Mouse (Mus musculus): ENCODE measurements at regions not wholly inside any gene's neighbourhood (a gene's known extent, or its start where the extent isn't known, plus 50 kb on each side); places are given as distances from the start of the nearest gene placed in this dataset.
A peak's percentile ranks its signal among the peaks of the same experiment; 100 is the strongest.

GRCm38 (mm10) chr11:25421486-25421885 lies 789.1 kb downstream of the 5730522E02Rik start:
- DNase-seq (ENCODE audit: low spot score) = no peak

GRCm38 (mm10) chr11:25410403-25411090 lies 800.0 kb downstream of the 5730522E02Rik start:
- no peak overlapping the region for H3K4me3 ChIP-seq
- no peaks in the 10 kb centered on the region for H3K36me3 ChIP-seq
- no peak for DNase-seq (ENCODE audit: low spot score)
- peaks cover 5% of the 10 kb centered on the region; the same call in 1 of the 2 replicates for H3K4me1 ChIP-seq (replicated peaks)
- no peaks in the 10 kb centered on the region for H3K27me3 ChIP-seq (ENCODE audit: insufficient read depth, poor library complexity, severe bottlenecking)
- 87% methylated on average over 4 of the region's 4 CpGs for WGBS
- H3K27ac ChIP-seq = no peak overlapping the region
- no peaks in the 10 kb centered on the region for H3K9me3 ChIP-seq

More at GRCm38 (mm10) chr11:25421486-25421885, 789.1 kb downstream of the 5730522E02Rik start:
- no peak overlapping the region for H3K4me3 ChIP-seq
- H3K27ac ChIP-seq = no peak overlapping the region
- H3K36me3 ChIP-seq = no peaks in the 10 kb centered on the region
- H3K4me1 ChIP-seq (replicated peaks) = no peaks in the 10 kb centered on the region
- H3K9me3 ChIP-seq = no peaks in the 10 kb centered on the region
- H3K27me3 ChIP-seq (ENCODE audit: insufficient read depth, poor library complexity, severe bottlenecking) = no peaks in the 10 kb centered on the region

DNA sequence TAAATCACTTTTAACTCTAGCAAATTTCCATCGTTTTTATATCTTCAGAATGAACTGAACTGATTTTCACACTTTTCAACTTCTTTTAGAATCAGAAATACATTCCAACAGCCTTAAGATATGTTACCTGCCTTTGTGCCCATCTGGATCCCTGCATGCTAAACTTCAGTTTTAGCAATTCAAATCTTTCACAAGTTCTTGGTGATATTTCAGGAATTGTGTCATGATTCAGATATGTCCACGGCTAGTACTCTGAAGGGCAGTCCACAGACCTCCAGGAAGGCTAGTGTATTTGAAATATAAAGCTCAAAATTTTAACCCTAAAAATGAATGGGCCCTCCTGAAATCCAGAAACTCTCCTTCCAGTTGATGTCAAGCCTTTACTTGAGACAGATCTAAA lies 818.9 kb downstream of the 5730522E02Rik start:
- Histone ChIP-seq H3K36me3 (no peaks in the 10 kb centered on the region), H3K4me3 (no peak overlapping the region), H3K27ac (no peak overlapping the region), H3K9me3 (no peaks in the 10 kb centered on the region), H3K4me1 (replicated peaks) (no peaks in the 10 kb centered on the region), H3K27me3 (ENCODE audit: insufficient read depth, poor library complexity, severe bottlenecking) (no peaks in the 10 kb centered on the region)
- 75% methylated on average over 2 of the region's 2 CpGs for WGBS
- no peak for DNase-seq (ENCODE audit: low spot score)

GRCm38 (mm10) chr11:25367111-25367510 lies 843.5 kb downstream of the 5730522E02Rik start:
- H3K4me1 ChIP-seq (replicated peaks) = peaks cover 42% of the 10 kb centered on the region
- no peak for DNase-seq (ENCODE audit: low spot score)
- H3K27me3 ChIP-seq (ENCODE audit: insufficient read depth, poor library complexity, severe bottlenecking) = no peaks in the 10 kb centered on the region
- no peaks in the 10 kb centered on the region for H3K36me3 ChIP-seq
- H3K27ac ChIP-seq = no peak overlapping the region
- no peak overlapping the region for H3K4me3 ChIP-seq
- no peaks in the 10 kb centered on the region for H3K9me3 ChIP-seq
- 71% methylated on average over 2 of the region's 2 CpGs for WGBS

DNA sequence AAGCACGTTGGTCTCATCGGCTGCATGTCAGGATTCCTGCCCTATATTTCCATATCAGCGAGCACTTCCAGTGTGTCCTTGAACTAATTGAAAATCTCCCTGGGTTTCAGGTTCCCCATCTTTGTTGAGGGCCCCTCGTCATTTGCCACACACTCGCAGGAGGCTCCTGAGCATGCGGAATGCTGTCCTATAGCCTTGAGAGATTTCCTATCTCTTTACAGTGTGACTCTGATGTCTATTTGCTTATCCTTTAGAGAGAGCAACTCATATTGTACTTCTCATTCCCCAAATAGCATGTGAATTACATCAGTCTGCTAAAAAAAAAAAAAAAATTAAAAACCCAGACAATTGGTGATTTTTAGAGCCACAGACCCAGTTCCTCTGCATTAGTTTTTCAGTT lies 845.1 kb downstream of the 5730522E02Rik start:
- Histone ChIP-seq H3K4me3 (no peak overlapping the region), H3K36me3 (no peaks in the 10 kb centered on the region), H3K27ac (0 out of 2 replicates have a peak overlapping the region, but pooled peaks have one; percentile 3), H3K27me3 (ENCODE audit: insufficient read depth, poor library complexity, severe bottlenecking) (no peaks in the 10 kb centered on the region), H3K9me3 (no peaks in the 10 kb centered on the region), H3K4me1 (replicated peaks) (peaks cover 42% of the 10 kb centered on the region)
- DNase-seq (ENCODE audit: low spot score) = no peak
- WGBS = 48% methylated on average over 6 of the region's 6 CpGs

GRCm38 (mm10) chr11:25359723-25360122 lies 850.8 kb downstream of the 5730522E02Rik start:
- no peak overlapping the region for H3K27ac ChIP-seq
- H3K27me3 ChIP-seq (ENCODE audit: insufficient read depth, poor library complexity, severe bottlenecking) = no peaks in the 10 kb centered on the region
- DNase-seq (ENCODE audit: low spot score) = no peak
- no peak overlapping the region for H3K4me3 ChIP-seq
- 83% methylated on average over 1 of the region's 1 CpGs for WGBS
- H3K4me1 ChIP-seq (replicated peaks) = peaks cover 44% of the 10 kb centered on the region
- no peaks in the 10 kb centered on the region for H3K9me3 ChIP-seq
- no peaks in the 10 kb centered on the region for H3K36me3 ChIP-seq

GRCm38 (mm10) chr11:25357717-25358411 lies 852.7 kb downstream of the 5730522E02Rik start:
- Histone ChIP-seq H3K27ac (peak overlapping the region; percentile 91), H3K4me1 (replicated peaks) (peaks cover 31% of the 10 kb centered on the region), H3K9me3 (no peaks in the 10 kb centered on the region), H3K36me3 (no peaks in the 10 kb centered on the region), H3K4me3 (peak overlapping the region; percentile 41), H3K27me3 (ENCODE audit: insufficient read depth, poor library complexity, severe bottlenecking) (no peaks in the 10 kb centered on the region)
- DNase-seq (ENCODE audit: low spot score) = peak; percentile 34
- 24% methylated on average over 10 of the region's 10 CpGs for WGBS

DNA sequence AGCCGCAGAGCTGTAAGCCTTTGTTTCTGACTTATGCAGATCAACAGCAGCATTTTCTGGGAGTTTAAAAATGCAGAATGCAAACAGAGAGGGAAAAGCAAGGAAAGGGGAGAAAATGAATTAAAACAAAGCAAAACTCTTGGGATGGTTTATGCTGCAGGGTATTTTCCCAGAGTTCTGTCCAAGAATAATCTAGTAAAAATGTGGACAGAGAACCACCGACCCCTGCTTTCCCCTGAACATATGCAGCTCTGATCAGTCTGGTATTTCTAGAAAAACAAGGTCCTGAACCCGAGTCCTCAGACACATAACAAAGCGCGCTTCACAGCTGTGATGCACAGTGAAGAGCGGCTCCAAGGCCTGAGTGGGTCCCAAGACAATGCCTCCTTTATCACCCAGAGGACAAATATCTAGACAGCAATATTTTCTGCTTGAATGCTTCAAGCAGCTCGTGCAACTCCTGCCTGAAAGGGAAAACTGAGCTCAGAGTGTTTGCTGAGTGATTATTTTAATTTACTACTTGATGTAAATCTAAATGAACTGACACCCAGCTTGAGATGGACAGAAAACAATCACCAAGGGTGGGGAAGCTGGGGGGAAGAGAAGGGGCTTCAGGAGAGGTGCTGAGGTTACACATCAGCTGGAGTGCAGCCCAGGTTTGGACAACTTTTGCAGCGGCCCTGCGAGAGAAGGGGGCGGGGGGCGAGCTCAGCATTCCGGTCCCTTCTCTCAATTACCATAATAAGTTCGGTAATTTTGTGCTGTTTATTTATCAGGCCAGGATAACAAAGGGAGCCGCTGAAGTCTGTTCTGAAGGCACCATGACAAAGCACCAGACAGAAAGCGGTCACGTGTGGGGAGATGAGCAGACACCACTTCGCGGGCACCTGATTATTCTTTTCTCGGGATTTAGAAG lies 853.6 kb downstream of the 5730522E02Rik start:
- Histone ChIP-seq H3K4me1 (replicated peaks) (peaks cover 31% of the 10 kb centered on the region), H3K36me3 (no peaks in the 10 kb centered on the region), H3K4me3 (peak overlapping the region; percentile 41), H3K27ac (peak overlapping the region; percentile 91), H3K9me3 (no peaks in the 10 kb centered on the region), H3K27me3 (ENCODE audit: insufficient read depth, poor library complexity, severe bottlenecking) (no peaks in the 10 kb centered on the region)
- DNase-seq (ENCODE audit: low spot score) = peak; percentile 79
- WGBS = 5% methylated on average over 19 of the region's 19 CpGs

DNA sequence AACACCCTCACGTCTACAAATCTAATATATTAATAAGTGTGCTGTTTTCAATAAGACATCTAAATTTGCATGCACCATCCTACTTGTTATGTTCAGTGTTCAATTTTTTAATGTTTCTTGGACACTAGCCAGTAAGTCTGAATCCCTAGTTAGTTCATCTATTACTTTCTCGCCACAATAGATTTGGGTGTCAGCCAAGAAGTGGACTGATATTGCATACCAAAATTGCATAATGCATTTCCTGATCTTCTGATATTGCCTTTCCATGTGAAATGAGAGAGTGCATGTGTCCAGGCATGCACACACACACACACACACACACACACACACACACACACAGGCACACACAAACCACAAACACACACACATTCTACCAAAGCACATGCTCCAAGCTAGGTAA lies 874.9 kb downstream of the 5730522E02Rik start:
- DNase-seq (ENCODE audit: low spot score) = no peak
- WGBS = 91% methylated on average over 2 of the region's 2 CpGs
- no peaks in the 10 kb centered on the region for H3K36me3 ChIP-seq

DNA sequence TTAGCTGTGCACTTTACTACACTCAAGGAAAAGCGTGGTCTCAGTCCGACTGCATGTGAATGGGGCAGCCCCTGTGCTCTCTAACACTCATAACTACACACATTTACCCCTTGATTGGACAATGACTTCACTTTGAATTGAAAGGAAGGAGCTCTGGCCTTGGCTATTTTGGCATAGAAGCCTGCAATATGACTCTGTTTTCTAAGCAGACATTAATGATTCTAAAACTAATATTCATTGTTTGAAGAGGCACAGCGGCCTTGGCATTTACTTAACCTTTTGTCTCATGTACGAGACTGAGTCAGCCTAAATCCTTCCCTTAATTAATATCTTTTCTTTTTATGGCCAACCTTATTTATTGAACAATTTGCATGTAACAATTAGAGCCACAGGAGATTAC lies 879.9 kb downstream of the 5730522E02Rik start:
- DNase-seq (ENCODE audit: low spot score) = no peak
- no peaks in the 10 kb centered on the region for H3K27me3 ChIP-seq (ENCODE audit: insufficient read depth, poor library complexity, severe bottlenecking)
- H3K9me3 ChIP-seq = no peaks in the 10 kb centered on the region
- no peaks in the 10 kb centered on the region for H3K36me3 ChIP-seq
- H3K27ac ChIP-seq = no peak overlapping the region
- H3K4me1 ChIP-seq (replicated peaks) = no peaks in the 10 kb centered on the region
- H3K4me3 ChIP-seq = no peak overlapping the region
- WGBS = 87% methylated on average over 4 of the region's 4 CpGs

More for the DNA sequence above, 874.9 kb downstream of the 5730522E02Rik start:
- no peak overlapping the region for H3K4me3 ChIP-seq
- no peaks in the 10 kb centered on the region for H3K4me1 ChIP-seq (replicated peaks)
- no peaks in the 10 kb centered on the region for H3K27me3 ChIP-seq (ENCODE audit: insufficient read depth, poor library complexity, severe bottlenecking)
- H3K27ac ChIP-seq = no peak overlapping the region
- H3K9me3 ChIP-seq = no peaks in the 10 kb centered on the region

DNA sequence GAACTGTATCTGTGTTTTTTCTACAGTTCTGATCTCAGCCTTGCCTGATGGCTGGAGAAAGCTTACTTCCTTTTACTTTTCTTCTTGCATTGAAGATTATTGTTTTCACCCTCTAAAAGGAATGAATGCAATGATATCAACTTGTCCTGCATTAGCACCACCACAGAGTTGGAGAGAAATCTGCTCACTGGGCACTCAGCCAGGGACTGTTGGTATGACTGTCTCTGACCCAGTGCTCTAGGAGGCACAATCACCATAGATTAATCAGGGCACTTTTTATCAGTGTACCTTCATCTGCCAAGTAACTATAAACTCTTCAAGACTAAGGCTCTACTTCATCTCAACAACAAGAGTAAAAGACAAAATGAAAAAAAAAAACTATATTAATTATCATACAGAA lies 888.1 kb downstream of the 5730522E02Rik start:
- Histone ChIP-seq H3K27me3 (ENCODE audit: insufficient read depth, poor library complexity, severe bottlenecking) (no peaks in the 10 kb centered on the region), H3K4me1 (replicated peaks) (no peaks in the 10 kb centered on the region), H3K9me3 (no peaks in the 10 kb centered on the region), H3K4me3 (no peak overlapping the region), H3K27ac (no peak overlapping the region), H3K36me3 (no peaks in the 10 kb centered on the region)
- no peak for DNase-seq (ENCODE audit: low spot score)

DNA sequence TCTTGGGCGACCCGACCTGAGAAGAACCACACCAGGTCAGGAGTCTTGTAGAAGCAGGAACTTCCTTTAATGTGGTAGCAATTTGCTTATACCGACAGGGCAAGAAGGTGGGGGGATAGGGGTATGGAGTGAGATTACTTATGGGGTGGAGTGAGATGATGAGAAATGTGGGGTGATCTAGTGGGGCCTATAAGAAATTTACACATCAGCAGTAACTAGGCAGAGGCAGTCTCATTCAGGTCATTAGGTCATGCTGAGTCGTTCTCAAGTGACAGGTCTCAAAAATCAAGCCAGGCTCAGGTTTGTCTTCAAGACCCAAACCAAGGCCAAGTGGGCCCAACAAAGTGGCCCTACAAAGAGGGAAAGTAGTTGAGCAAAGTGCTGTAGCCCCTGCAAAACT lies 889.1 kb downstream of the 5730522E02Rik start:
- Histone ChIP-seq H3K27ac (no peak overlapping the region), H3K36me3 (no peaks in the 10 kb centered on the region), H3K4me3 (no peak overlapping the region), H3K27me3 (ENCODE audit: insufficient read depth, poor library complexity, severe bottlenecking) (no peaks in the 10 kb centered on the region), H3K9me3 (no peaks in the 10 kb centered on the region), H3K4me1 (replicated peaks) (no peaks in the 10 kb centered on the region)
- 88% methylated on average over 4 of the region's 4 CpGs for WGBS
- no peak for DNase-seq (ENCODE audit: low spot score)

DNA sequence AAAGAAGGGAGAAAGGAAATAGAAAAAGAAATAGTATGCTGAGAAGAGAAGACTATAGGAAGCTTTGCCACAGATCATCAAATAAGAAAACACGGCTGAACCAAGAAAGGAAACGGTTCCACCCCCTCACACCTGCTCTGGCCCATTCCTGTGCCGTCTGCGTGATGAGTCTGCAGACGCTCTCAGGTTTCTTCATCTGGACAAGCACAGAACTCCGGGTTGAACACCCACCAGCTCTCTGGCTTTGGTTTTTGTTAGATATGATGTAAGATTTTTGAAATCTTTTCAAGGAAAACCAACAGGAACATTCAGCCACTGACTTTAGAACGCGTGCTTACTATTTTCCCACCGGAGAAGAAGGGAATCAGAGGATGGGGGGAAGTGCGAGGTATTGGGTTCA lies 895.9 kb downstream of the 5730522E02Rik start:
- no peak for DNase-seq (ENCODE audit: low spot score)
- Histone ChIP-seq H3K4me3 (no peak overlapping the region), H3K27me3 (ENCODE audit: insufficient read depth, poor library complexity, severe bottlenecking) (no peaks in the 10 kb centered on the region), H3K9me3 (no peaks in the 10 kb centered on the region), H3K36me3 (no peaks in the 10 kb centered on the region), H3K4me1 (replicated peaks) (peaks cover 20% of the 10 kb centered on the region), H3K27ac (no peak overlapping the region)
- 81% methylated on average over 10 of the region's 10 CpGs for WGBS

Measured in hindbrain, embryonic 10.5 days (tissue).